Mouse (Mus musculus): ENCODE data around the gene Fbxl15.
A peak's percentile ranks its signal among the peaks of the same experiment; 100 is the strongest.

DNA sequence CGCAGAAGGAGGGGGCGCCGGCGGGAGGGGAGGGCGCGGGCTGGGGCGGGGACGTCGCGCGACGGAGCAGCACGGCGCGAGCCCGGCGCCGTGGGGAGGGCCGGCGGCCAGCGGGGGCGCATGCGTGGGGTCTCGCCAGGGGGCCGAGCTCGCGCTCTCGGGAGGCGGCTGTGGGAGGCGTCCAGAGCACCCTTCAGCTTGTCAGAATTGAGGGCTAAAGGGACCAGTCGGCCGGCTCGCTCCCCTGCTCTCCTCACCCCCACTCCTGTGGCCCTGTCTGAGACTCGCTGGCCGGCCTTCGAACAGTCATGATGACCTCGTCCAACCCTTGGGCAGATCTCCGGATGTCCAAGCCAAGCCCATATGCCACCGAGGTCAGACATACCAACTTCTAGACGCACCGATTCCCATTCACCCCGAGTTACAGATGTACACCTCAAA lies 9.9 kb upstream of the Fbxl15 start:
- no peak for TF ChIP-seq CTCF (IDR thresholded peaks at IDR 0.05; ENCODE audit: borderline replicate concordance, insufficient read depth, low read length)
- TF ChIP-seq POLR2A (IDR thresholded peaks at IDR 0.05; ENCODE audit: low read depth, low read length) = 0 out of 2 replicates have a peak, but pooled peaks have one; percentile 18

Data from embryonic fibroblast, embryonic 13.5 days (primary cell).